Mouse (Mus musculus): ENCODE results near the gene Khnyn.

- no peak for TF ChIP-seq GATA1 (IDR thresholded peaks at IDR 0.05; ENCODE audit: low read length)
- no peak for TF ChIP-seq TAL1 (IDR thresholded peaks at IDR 0.05; ENCODE audit: low read length)
These were observed 3.8 kb upstream of the Khnyn start for GRCm38 (mm10) chr14:55880982-55881381.

Measured in erythroblast, embryonic 14.5 days (primary cell).